Mouse (Mus musculus) midbrain, embryonic 11.5 days (tissue): Measurements from ENCODE around the gene 5730596B20Rik. TPM values are rescaled to one million over a fixed set of nuclear protein-coding genes. Genes with fewer than 3 reads are reported as not detected.

Experiments
- ATAC-seq: fragments of 200-750 bp; cut with Nextera tagmentation; 2 replicates; pipeline ENCODE4 v1.8.0; 2017; ENCODE audit warnings: moderate TSS enrichment, moderate library complexity; ENCODE audit not compliant: low FRiP score
- DNase-seq: peaks from one replicate; pipeline ENCODE4 v3.0.0; 2015; ENCODE audit warnings: low spot score; ENCODE audit errors: missing footprints
- H3K27ac ChIP-seq: fragments of 300-500 bp; sonication (generic); 2 replicates; pipeline ENCODE4 v1.5.1; 2014; ENCODE audit warnings: low read depth, low read length
- H3K27me3 ChIP-seq: fragments of 300-500 bp; sonication (generic); 2 replicates; pipeline ENCODE4 v1.6.1; 2014; ENCODE audit warnings: mild to moderate bottlenecking, low read length, moderate library complexity, mixed read lengths; ENCODE audit not compliant: control insufficient read depth, insufficient read depth
- H3K36me3 ChIP-seq: fragments of 300-500 bp; sonication (generic); 2 replicates; pipeline ENCODE4 v1.6.1; 2014; ENCODE audit warnings: mild to moderate bottlenecking, low read length, moderate library complexity, mixed read lengths; ENCODE audit not compliant: control insufficient read depth, insufficient read depth
- H3K4me1 ChIP-seq: fragments of 300-500 bp; sonication (generic); 2 replicates; pipeline ENCODE4 v1.6.1; 2014; ENCODE audit warnings: low read length; ENCODE audit not compliant: control insufficient read depth, insufficient read depth
- H3K4me2 ChIP-seq: fragments of 300-500 bp; sonication (generic); 2 replicates; pipeline ENCODE4 v1.6.1; 2014; ENCODE audit warnings: mild to moderate bottlenecking, moderate library complexity
- H3K4me3 ChIP-seq: fragments of 300-500 bp; sonication (generic); 2 replicates; pipeline ENCODE4 v1.5.1; 2014; ENCODE audit warnings: low read depth, low read length
- H3K9ac ChIP-seq: fragments of 300-500 bp; sonication (generic); 2 replicates; pipeline ENCODE4 v1.6.1; 2014; ENCODE audit warnings: low read length
- H3K9me3 ChIP-seq: fragments of 300-500 bp; sonication (generic); 2 replicates; pipeline ENCODE4 v1.6.1; 2016; ENCODE audit warnings: low read length; ENCODE audit not compliant: control insufficient read depth
- WGBS: fragments of 180-500 bp; shearing (Covaris S2); extraction: QIAGEN DNeasy Blood & Tissue Kit; methylation state at CpG from one replicate; pipeline ENCODE4 v1.1.7; 2014; 5-methylcytosine and 5-hydroxymethylcytosine counted together
- polyA plus RNA-seq: library from polyadenylated mRNA; unstranded; fragments of >200 nt; fragmentation: Nextera tagmentation; extraction: Ambion mirVana; gene quantifications from 2 replicates; pipeline ENCODE4 v1.2.1, GENCODE M21; 2014

The 5730596B20Rik gene
- polyA plus RNA-seq, 1 experiment from 2014 or later, result not detected

DNA sequence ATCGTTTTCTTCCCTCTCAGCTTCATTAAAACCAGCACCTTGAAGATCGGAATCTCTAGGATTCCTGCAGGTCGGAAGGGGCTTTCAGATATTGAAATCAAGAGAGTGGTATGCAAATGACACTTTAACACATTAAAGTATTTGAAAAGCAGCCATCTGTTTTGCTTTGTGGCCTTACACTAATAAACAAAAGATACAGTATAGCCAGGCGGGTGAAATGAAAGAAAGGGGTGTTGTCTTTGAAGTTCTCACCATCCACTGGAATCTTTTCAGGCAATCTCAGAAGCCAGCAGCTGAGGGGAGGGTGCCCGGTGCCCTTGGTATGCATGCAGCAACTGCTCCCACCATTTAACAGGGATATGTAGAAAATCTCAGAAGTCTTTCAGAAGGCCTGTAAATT is 23.3 kb upstream of the 5730596B20Rik start:
- DNase-seq (peak; percentile 90), ATAC-seq (no peak)
- H3K4me1 ChIP-seq, result peaks cover 8% of the 10 kb centered on the region; the same call in 1 of the 2 replicates
- no peak overlapping the region for H3K4me2 ChIP-seq
- no peak overlapping the region for H3K27ac ChIP-seq
- H3K27me3 ChIP-seq, result peaks cover 98% of the 10 kb centered on the region
- H3K4me3 ChIP-seq, result no peak overlapping the region
- H3K9ac ChIP-seq, result no peak overlapping the region
- no peaks in the 10 kb centered on the region for H3K36me3 ChIP-seq
- 1% methylated on average over 5 of the region's 5 CpGs for WGBS
- H3K9me3 ChIP-seq, result no peaks in the 10 kb centered on the region; the same call in 1 of the 2 replicates

DNA sequence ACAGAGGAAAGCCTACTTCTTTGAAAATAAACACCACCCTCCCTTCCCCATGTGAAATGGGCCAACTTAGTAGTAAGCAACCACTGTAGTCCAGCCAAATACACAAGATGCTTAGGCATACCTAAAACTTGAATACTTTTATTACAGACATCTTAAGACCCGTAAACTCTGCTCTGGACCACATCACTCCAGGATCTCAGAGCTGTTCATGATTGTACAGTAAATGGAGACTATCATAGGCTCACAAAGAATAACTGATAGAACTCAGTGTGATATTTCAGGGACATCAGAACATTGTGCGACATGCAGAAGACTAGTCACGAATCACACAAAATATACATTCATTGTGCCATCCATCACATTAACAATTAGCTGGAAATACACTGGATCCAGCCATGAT is 21.8 kb upstream of the 5730596B20Rik start:
- H3K4me2 ChIP-seq, result no peak overlapping the region

DNA sequence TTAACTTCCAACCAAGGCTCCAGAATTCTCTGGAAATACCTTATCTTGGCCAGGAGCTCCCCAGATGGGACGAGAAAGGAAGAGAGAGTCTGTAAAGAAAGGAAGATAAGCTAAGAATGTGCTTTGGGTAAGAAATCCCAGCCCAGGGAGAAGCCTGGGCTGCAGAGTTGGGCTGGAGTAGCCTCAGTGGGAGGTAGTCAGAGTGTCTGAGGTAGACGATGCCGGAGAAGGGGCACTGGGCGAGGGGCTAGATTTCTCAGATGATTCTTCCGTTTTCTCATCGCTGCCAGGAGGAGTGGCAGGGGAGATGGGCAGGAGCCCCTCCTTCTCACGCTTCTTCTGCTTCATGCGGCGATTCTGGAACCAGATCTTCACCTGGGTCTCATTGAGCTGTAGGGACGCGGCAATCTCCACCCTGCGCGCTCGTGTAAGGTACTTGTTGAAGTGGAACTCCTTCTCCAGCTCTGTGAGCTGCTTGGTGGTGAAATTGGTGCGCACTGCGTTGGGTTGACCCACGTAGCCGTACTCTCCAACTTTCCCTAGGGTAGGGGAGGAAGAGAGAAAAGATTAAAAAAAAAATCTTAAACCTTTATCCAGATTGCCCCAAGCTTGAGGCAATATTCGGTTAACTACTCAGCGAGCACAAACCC is 20.6 kb upstream of the 5730596B20Rik start:
- peak; percentile 90 for DNase-seq
- under 1% methylated on average over 20 of the region's 20 CpGs for WGBS
- Histone ChIP-seq H3K4me2 (no peak overlapping the region), H3K4me1 (peaks cover 8% of the 10 kb centered on the region; the same call in 1 of the 2 replicates), H3K27me3 (peaks cover 99% of the 10 kb centered on the region), H3K27ac (no peak overlapping the region), H3K36me3 (no peaks in the 10 kb centered on the region), H3K9ac (no peak overlapping the region), H3K9me3 (no peaks in the 10 kb centered on the region), H3K4me3 (no peak overlapping the region)
- no peak for ATAC-seq

More for the DNA sequence above, 21.8 kb upstream of the 5730596B20Rik start:
- Histone ChIP-seq H3K9me3 (no peaks in the 10 kb centered on the region), H3K9ac (no peak overlapping the region), H3K27me3 (peaks cover 99% of the 10 kb centered on the region), H3K36me3 (no peaks in the 10 kb centered on the region), H3K4me3 (no peak overlapping the region), H3K4me1 (peaks cover 8% of the 10 kb centered on the region; the same call in 1 of the 2 replicates), H3K27ac (no peak overlapping the region)
- peak; percentile 92 for DNase-seq
- 40% methylated on average over 3 of the region's 3 CpGs for WGBS
- no peak for ATAC-seq

DNA sequence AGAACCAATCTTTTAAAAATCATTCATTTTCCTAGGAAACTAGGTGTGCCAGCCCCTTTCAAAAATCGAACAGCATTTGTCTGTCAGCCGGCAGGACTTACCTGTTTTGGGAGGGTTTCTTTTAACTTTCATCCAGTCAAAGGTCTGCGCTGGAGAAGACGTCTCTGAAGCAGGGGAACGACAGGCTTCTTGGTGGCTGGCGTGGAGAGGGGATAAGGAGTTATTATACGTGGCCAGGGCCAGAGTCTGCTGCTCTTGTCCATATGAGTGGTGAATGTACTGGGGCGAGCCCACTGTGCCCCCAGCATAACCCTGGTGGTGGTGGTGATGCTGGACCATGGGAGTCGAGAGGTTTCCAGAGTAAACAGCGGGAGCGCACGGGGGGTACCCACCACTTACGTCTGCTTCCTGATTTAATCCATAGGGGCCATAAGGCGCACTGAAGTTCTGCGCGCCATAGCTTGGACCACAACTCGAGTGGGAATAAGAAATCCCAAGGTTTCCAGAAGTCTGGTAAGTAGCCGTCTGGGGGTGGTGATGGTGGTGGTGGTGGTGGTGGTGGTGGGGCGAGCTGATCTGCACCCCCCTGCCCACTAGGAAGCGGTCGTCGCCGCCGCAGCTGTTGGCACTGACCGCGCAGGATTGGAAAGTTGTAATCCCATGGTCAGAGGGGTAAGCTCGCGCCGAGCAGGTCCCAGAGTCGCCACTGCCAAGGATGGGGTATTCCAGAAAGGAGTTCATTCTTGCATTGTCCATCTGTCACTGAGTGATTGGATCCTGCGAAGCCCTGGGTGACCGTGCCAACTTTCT is 19.6 kb upstream of the 5730596B20Rik start:
- no peaks in the 10 kb centered on the region for H3K9me3 ChIP-seq
- H3K9ac ChIP-seq, result no peak overlapping the region
- H3K4me3 ChIP-seq, result peak overlapping the region; percentile 38
- H3K27me3 ChIP-seq, result peaks cover 97% of the 10 kb centered on the region
- H3K27ac ChIP-seq, result no peak overlapping the region
- DNase-seq, result peak; percentile 90
- 1% methylated on average over 32 of the region's 32 CpGs for WGBS
- peak overlapping the region; percentile 73 for H3K4me2 ChIP-seq
- no peaks in the 10 kb centered on the region for H3K36me3 ChIP-seq
- peak; percentile 68 for ATAC-seq
- peaks cover 8% of the 10 kb centered on the region; the same call in 1 of the 2 replicates for H3K4me1 ChIP-seq

DNA sequence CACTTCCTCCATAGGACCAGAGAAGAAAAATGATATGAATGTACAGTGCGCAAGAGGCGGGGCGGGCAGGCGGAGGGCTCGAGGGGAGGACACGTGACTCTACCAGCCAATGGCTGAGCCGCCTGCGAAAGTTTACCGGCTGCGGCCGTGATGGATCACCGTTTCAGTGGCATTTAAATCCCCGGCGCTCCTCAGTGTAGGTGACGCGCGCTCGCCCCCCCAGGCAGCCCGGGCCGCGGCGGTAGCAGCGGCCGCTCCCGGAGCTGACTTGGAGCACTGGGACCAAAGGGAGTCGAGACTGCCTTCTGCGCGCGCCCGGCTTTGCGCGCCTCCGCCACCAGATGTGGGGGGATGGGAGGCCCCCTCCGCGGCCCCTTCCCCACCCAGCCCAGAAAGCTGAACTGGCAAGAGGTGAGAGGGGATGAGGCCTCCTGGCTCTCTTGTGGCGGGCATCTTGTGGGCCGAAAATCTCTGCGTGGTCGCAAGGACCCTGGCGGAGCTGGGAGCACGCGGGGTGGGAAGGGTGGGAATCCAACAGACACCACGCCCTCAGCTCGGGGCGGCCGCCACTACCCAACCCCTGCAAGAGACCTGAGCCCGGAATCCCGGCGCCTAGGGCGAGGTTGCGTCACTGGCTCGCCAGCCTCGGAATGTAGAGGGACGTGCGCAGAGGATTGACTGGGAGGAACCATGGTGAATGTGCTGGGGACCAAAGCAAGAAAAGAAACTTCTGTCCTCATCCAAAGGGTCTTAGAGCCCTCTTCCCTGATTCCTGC is 18.8 kb upstream of the 5730596B20Rik start, which contains the start of gene Hoxa1:
TSS of gene Hoxa1 (minus strand) at position 42 of the 776 bp plus-strand sequence.
- WGBS, result under 1% methylated on average over 55 of the region's 55 CpGs
- Histone ChIP-seq H3K4me3 (peak within 1 kb of the TSS; percentile 38), H3K9ac (no peak within 1 kb of the TSS), H3K27ac (no peak within 1 kb of the TSS), H3K4me1 (peaks cover 8% of the 10 kb centered on the region; the same call in 1 of the 2 replicates), H3K36me3 (no peaks in the 10 kb centered on the region), H3K9me3 (no peaks in the 10 kb centered on the region), H3K4me2 (peak within 1 kb of the TSS; percentile 73), H3K27me3 (peaks cover 97% of the 10 kb centered on the region)
- peak; percentile 71 for ATAC-seq
- peak; percentile 95 for DNase-seq

DNA sequence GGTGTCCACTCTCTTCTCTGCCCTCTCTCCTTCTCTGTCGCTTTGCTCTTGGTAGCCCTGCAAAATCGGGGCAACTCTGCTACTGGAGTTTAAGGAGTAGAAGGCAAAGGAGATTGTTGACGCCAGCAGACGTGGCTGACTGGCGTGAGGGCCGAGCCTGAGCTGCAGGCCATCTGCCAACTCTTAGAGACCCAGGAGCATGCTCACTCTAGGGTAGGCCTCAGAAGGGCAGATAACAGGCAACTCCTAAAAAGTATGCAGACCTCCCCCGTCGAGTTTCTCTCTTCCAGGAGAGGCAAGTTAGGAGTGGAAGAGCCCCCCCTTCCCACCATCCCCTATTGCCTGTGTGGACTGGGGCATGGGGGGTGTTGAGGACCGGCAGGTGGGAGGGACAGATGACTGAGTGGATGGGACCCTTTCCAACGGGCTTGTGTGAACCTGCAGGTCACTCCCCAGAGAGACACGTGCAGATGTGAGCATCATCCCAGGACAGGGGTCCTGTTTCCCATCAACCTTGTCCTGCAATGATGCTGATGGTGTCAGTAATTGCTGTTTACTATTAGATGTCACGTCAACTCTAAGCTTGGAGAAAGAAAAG is 18.0 kb upstream of the 5730596B20Rik start:
- ATAC-seq (0 out of 2 replicates have a peak, but pooled peaks have one; percentile 30), DNase-seq (peak; percentile 90)

DNA sequence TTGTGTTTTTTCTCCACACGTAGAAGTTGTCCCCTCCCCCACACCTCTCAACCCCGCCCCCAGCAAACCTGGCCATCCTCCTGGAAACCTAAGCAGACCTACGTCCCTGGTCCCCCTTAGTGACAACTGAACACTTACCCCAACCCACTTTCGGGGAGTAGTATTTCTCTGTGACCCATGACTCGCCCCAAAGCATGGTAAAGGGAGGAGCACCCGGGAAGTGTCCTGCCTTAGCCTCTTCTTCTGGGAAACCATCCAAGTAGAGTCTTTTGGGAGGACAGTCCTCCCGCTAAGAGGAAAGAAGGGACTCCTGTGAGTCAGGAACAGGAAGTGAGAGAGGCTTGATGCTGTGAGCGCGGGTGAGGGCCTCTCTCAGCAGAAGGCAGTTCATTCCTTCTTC is 17.3 kb upstream of the 5730596B20Rik start:
- H3K4me3 ChIP-seq, result no peak overlapping the region
- H3K4me1 ChIP-seq, result peaks cover 8% of the 10 kb centered on the region; the same call in 1 of the 2 replicates
- no peaks in the 10 kb centered on the region for H3K9me3 ChIP-seq
- no peak overlapping the region for H3K4me2 ChIP-seq
- no peaks in the 10 kb centered on the region for H3K36me3 ChIP-seq
- DNase-seq (peak; percentile 92), ATAC-seq (no peak)
- peaks cover 97% of the 10 kb centered on the region for H3K27me3 ChIP-seq
- no peak overlapping the region for H3K9ac ChIP-seq
- 4% methylated on average over 9 of the region's 9 CpGs for WGBS
- no peak overlapping the region for H3K27ac ChIP-seq

More for the DNA sequence above, 18.0 kb upstream of the 5730596B20Rik start:
- H3K27ac ChIP-seq, result no peak overlapping the region
- H3K4me1 ChIP-seq, result peaks cover 8% of the 10 kb centered on the region; the same call in 1 of the 2 replicates
- H3K27me3 ChIP-seq, result peaks cover 97% of the 10 kb centered on the region
- peak overlapping the region; percentile 73 for H3K4me2 ChIP-seq
- H3K4me3 ChIP-seq, result peak overlapping the region; percentile 38; the same call in 1 of the 2 replicates
- no peaks in the 10 kb centered on the region for H3K9me3 ChIP-seq
- H3K36me3 ChIP-seq, result no peaks in the 10 kb centered on the region
- no peak overlapping the region for H3K9ac ChIP-seq
- WGBS, result 1% methylated on average over 12 of the region's 12 CpGs

DNA sequence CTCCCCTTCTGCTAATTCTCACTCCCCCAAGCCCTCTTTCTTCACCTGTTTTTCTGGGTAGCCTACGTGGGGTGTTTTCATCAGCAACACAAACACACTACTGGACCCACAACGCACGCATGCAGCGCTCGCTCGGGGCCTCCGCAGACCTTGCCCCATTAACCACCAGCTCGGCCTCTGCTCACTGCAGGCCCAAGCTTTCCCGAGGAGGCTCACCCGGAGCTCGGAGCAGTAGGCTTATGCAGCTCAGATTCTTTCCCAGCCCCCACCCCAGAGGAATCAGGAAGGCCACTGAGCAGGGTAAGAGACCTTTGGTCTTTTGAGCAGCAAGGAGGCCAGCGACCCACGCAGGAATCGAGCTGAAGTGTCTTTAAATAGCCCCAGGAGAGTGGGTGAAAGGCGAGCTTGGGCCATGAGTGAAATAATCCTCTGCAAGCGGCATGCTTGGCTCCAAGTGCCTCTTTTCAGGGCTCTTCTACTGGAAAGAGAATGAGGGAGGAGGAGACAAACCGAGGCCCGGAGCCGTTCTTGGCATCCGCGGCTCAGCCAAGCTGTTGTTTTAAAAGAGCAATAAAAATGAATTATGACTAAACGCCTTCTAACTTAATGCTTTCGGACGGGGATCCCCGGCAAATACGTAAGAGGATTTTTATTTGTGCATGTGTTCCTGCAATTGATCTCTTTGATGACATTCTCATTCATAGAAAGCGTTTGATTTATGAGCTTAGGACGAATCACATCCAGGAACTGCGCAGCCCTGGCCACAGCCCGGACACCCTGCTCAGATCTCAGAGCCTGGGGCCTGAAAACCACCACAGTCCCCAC is 16.6 kb upstream of the 5730596B20Rik start:
- H3K9ac ChIP-seq, result no peak overlapping the region
- no peaks in the 10 kb centered on the region for H3K9me3 ChIP-seq
- no peak overlapping the region for H3K4me2 ChIP-seq
- H3K27ac ChIP-seq, result no peak overlapping the region
- ATAC-seq (no peak), DNase-seq (peak; percentile 96)
- peaks cover 8% of the 10 kb centered on the region; the same call in 1 of the 2 replicates for H3K4me1 ChIP-seq
- H3K4me3 ChIP-seq, result no peak overlapping the region
- H3K36me3 ChIP-seq, result no peaks in the 10 kb centered on the region
- peaks cover 97% of the 10 kb centered on the region for H3K27me3 ChIP-seq
- WGBS, result 1% methylated on average over 30 of the region's 30 CpGs
